Mouse (Mus musculus) 3T3-L1 (cell line): ENCODE results near the gene Calca.
"Not testable (repeated sequence)": the region's sequence is repeated elsewhere in the genome, so short reads cannot be mapped to it uniquely, and the experiment has no call there.

ENCODE experiments used
- DNase-seq: peaks from one replicate; pipeline ENCODE4 v3.0.0-alpha.2; 2015; ENCODE audit warnings: low read depth, low spot score

Gene Calca

DNA sequence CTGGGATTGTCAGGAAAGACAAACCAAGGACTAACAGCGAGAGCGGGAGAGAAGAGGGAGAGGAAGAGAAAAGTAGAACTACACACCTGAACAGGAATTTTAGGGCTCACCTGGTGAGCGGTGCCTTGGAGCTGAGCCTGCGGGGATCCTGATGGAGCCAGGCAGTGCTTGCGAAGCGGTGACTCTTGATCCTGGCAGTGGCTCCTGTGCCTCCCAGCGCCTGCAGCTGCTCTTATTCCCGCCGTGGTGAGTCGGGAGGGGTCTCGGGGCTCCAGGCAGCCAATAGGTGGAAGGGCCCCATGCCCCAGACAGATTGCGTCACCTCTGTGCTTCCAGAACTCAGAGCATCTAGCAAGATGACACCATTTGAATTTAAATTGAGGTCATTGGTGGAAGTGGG is at the start of gene Calca:
TSS of gene Calca (minus strand) at position 256 of the 400 bp plus-strand sequence.
- DNase-seq: no peak

DNA sequence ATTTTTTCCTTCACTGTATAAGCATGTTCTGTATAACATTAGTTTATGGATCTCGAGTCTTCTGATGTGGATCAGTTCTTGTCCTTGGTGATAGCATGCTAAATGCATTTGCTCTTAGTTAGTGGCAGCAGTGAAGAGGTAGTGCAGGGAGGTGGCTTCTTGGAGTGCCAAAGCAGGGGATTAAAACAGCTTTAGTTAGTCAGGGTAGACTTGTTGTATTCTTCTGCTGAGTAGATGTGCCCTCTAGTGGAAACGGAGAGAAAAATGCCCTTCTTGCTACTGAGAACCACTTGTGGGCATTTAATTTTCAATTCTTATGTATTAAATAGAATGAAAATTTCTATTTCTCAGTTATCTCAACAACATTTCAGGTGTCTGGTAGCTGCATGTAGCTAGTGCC is 36.5 kb upstream of the Calca start:
- peak; percentile 60 for DNase-seq

GRCm38 (mm10) chr7:114671405-114671804 is 35.2 kb upstream of the Calca start:
- no peak for DNase-seq

DNA sequence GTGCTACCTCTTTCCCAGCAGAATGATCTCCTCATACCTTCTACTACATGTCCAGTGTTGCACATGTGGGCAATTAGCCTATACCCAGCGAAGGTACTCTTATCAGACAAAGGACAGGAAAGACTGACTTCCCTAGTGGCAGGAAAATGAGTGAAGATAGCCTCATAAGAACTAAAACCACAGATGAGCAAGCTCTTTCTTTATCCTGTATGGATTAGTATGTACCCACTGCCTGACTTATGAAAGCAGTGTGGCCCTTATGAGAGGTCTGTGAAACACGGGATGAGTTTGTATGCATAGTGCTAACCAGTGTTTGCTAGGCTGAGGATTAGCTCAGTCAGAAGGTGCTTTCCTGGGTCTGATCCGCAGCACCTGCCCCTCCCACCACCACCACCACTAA is 13.6 kb upstream of the Calca start:
- no peak for DNase-seq

DNA sequence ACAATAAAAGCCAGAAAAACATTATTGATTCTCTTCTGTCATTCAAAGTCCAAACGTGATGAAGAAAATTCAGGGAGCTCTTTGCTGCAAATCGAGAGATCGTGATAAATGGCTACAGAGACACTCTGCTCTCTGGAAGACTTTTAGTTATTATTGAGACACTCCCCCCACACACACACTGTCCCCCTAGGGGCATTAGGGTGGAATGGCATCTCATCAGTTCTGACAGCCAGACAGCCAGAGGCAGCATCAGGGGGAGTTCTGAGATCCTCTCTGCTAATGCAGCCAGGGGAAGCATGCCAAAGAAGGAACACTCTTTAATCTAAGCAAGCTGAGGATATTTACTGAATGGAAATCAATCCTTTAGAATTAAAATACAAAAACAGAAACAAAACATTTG is 12.6 kb upstream of the Calca start:
- DNase-seq: no peak

DNA sequence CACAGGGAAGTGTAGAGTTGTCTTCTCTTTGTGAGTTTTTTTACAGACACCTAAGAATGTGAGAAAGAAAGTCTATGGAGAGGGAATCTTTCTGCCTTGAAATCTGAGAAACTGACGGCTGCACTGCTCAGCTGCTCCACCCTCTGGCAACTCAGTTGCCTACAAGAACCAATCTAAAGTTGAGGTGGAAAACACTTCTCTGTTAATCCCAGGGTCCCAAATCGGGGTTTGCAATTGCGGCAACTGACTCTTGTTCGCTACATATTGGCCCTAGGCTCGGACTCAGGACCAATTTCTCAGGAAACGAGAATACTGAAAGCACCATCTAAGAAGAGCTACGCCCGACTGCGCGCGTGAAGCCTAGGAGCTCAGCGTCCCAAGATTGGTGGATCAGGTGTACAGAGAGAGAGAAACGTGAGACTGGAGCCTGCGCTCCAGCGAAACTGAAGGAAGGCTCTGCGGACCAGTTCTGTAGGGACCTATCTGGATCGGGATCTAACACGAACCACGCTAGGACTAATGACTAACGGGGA is 522 bp downstream of the Calca start:
- DNase-seq: peak; percentile 16

DNA sequence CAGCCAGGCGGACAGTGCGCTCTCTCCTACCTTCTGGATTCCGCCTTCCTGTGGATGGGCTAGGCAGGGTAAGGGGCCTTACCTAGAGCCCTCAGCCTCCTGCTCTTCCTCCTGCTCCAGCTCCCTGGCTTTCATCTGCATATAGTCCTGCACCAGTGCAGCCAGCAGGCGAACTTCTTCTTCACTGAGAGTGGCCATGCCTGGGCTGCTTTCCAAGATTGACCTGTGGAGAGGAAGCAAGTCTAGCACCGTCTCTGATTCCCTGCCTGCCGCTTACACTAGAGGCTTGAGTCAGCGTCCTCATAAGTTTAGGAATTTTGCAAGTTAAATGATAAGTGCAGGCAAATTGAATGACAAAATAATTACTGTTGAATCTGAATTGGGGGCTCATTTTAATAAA is 1.8 kb downstream of the Calca start:
- DNase-seq: no peak

GRCm38 (mm10) chr7:114625966-114626365 is 10.2 kb downstream of the Calca start:
- DNase-seq: no peak

DNA sequence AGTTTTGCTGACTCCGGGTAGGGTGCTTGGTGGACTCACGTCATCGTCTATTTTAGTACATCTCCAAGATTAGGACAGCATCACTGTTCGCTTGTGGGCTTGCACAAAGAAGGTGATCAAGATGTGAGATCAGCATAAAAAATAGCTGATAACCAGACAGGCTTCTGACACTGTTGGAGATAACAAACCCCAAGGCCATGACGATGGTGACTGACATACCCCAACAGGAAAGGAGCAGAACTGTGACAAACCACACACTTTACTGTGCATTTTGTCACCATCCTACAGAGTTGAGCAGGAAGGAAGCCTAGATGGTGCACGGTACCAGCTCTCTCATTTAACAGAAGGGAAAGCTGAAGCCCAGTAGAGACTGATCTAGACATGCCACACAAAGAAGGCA is 19.4 kb downstream of the Calca start:
- DNase-seq: no peak

GRCm38 (mm10) chr7:114594391-114594790 is 41.8 kb downstream of the Calca start:
- not testable (repeated sequence) for DNase-seq

DNA sequence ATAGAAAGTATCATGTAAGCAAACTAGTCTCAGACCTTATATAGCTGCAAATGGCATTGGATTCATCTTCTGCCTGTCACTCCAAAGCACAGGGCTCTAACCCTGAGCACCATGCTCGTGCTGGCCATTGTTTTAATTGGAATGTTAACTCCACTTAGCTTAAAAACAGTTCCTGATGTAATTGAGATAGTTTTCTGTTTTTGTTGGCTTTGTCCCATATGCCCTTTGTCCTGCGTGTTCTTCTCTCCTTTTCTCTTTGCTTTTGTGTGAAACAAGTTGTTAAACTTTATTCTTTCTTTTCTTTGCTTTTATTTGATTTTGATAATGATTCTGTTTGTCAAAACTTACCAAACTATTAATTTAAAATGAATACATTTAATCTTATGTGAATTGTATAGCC is 53.7 kb downstream of the Calca start:
- DNase-seq: no peak
